Mouse (Mus musculus): Measurements from ENCODE around the gene Txndc15. TPM values are rescaled to one million over a fixed set of nuclear protein-coding genes. Genes with fewer than 3 reads are reported as not detected.

Txndc15 gene
- polyA plus RNA-seq, 1 experiment from 2014 or later, result 84.1 TPM

Other genes starting within 250 kb of the Txndc15 start
- gene Dbn1, start 226.5 kb upstream of the Txndc15 start, polyA plus RNA-seq (2014; fragmentation: Nextera tagmentation; extraction: Ambion mirVana), result 411 and 418 TPM in 2 replicates
- 165 and 185 TPM in 2 replicates for gene Pdlim7, start 201.0 kb upstream of the Txndc15 start, polyA plus RNA-seq (2014; fragmentation: Nextera tagmentation; extraction: Ambion mirVana)
- 3.3 and 3.9 TPM in 2 replicates for gene Dok3, start 185.4 kb upstream of the Txndc15 start, polyA plus RNA-seq (2014; fragmentation: Nextera tagmentation; extraction: Ambion mirVana)
- gene Ddx41, start 178.0 kb upstream of the Txndc15 start, polyA plus RNA-seq (2014; fragmentation: Nextera tagmentation; extraction: Ambion mirVana), result 79.3 and 79.5 TPM in 2 replicates
- 55.8 and 58.0 TPM in 2 replicates for gene Fam193b, start 143.5 kb upstream of the Txndc15 start, polyA plus RNA-seq (2014; fragmentation: Nextera tagmentation; extraction: Ambion mirVana)
- gene Tmed9, start 140.9 kb upstream of the Txndc15 start, polyA plus RNA-seq (2014; fragmentation: Nextera tagmentation; extraction: Ambion mirVana), result 51.4 and 56.5 TPM in 2 replicates
- 24.5 and 25.6 TPM in 2 replicates for gene B4galt7, start 114.8 kb upstream of the Txndc15 start, polyA plus RNA-seq (2014; fragmentation: Nextera tagmentation; extraction: Ambion mirVana)
- 65.4 and 69.7 TPM in 2 replicates for gene Caml, start 91.6 kb upstream of the Txndc15 start, polyA plus RNA-seq (2014; fragmentation: Nextera tagmentation; extraction: Ambion mirVana)
- gene Ddx46, start 79.6 kb upstream of the Txndc15 start, polyA plus RNA-seq (2014; fragmentation: Nextera tagmentation; extraction: Ambion mirVana), result 56.8 and 58.2 TPM in 2 replicates
- 68.4 and 74.3 TPM in 2 replicates for gene B230219D22Rik, start 21.5 kb upstream of the Txndc15 start, polyA plus RNA-seq (2014; fragmentation: Nextera tagmentation; extraction: Ambion mirVana)
- 25.8 and 32.9 TPM in 2 replicates for gene Pcbd2, start 12.7 kb downstream of the Txndc15 start, polyA plus RNA-seq (2014; fragmentation: Nextera tagmentation; extraction: Ambion mirVana)
- gene Catsper3, start 69.9 kb downstream of the Txndc15 start, polyA plus RNA-seq (2014; fragmentation: Nextera tagmentation; extraction: Ambion mirVana), result not detected in 2 replicates
- 0.76 and 0.99 TPM in 2 replicates for gene Pitx1, start 121.5 kb downstream of the Txndc15 start, polyA plus RNA-seq (2014; fragmentation: Nextera tagmentation; extraction: Ambion mirVana)